Mouse (Mus musculus): ENCODE results near the gene Camk2d.

- TF ChIP-seq CTCF (IDR thresholded peaks at IDR 0.05; ENCODE audit: low read depth) (no peak), EP300 (IDR thresholded peaks at IDR 0.05; ENCODE audit: low read depth) (no peak)
Observed at GRCm38 (mm10) chr3:126878233-126878632, 282.1 kb downstream of the Camk2d start.

All from liver, postnatal 0 days (tissue).